Mouse (Mus musculus): ENCODE measurements at regions not wholly inside any gene's neighbourhood (a gene's known extent, or its start where the extent isn't known, plus 50 kb on each side); places are given as distances from the start of the nearest gene placed in this dataset.

GRCm38 (mm10) chr4:95483571-95483970, 73.7 kb upstream of the Fggy start:
- H3K4me3 ChIP-seq, result no peak overlapping the region
- DNase-seq (ENCODE audit: low spot score), result no peak
- WGBS, result 82% methylated on average over 6 of the region's 6 CpGs
- H3K27me3 ChIP-seq (ENCODE audit: low read depth, poor library complexity, severe bottlenecking), result 0 out of 2 replicates have a peak, but pooled peaks cover 4% of the 10 kb centered on the region
- no peaks in the 10 kb centered on the region for H3K9me3 ChIP-seq (replicated peaks)
- no peaks in the 10 kb centered on the region for H3K36me3 ChIP-seq
- peak overlapping the region; percentile 42; the same call in 1 of the 2 replicates for H3K27ac ChIP-seq
- peaks cover 14% of the 10 kb centered on the region for H3K4me1 ChIP-seq

GRCm38 (mm10) chr4:95487323-95487722, 70.0 kb upstream of the Fggy start:
- no peak for DNase-seq (ENCODE audit: low spot score)
- Histone ChIP-seq H3K27me3 (ENCODE audit: low read depth, poor library complexity, severe bottlenecking) (0 out of 2 replicates have a peak, but pooled peaks cover 4% of the 10 kb centered on the region), H3K9me3 (replicated peaks) (no peaks in the 10 kb centered on the region), H3K4me3 (no peak overlapping the region), H3K4me1 (peaks cover 26% of the 10 kb centered on the region), H3K27ac (peak overlapping the region; percentile 37; the same call in 1 of the 2 replicates), H3K36me3 (no peaks in the 10 kb centered on the region)
- WGBS, result 86% methylated on average over 7 of the region's 7 CpGs

GRCm38 (mm10) chr4:95487969-95488368, 69.3 kb upstream of the Fggy start:
- Histone ChIP-seq H3K27ac (no peak overlapping the region), H3K36me3 (no peaks in the 10 kb centered on the region), H3K9me3 (replicated peaks) (no peaks in the 10 kb centered on the region), H3K4me1 (peaks cover 26% of the 10 kb centered on the region), H3K4me3 (no peak overlapping the region), H3K27me3 (ENCODE audit: low read depth, poor library complexity, severe bottlenecking) (0 out of 2 replicates have a peak, but pooled peaks cover 4% of the 10 kb centered on the region)
- DNase-seq (ENCODE audit: low spot score), result no peak
- WGBS, result 90% methylated on average over 1 of the region's 1 CpGs

- no peaks in the 10 kb centered on the region for H3K36me3 ChIP-seq
- no peaks in the 10 kb centered on the region for H3K9me3 ChIP-seq (replicated peaks)
- 0 out of 2 replicates have a peak, but pooled peaks cover 4% of the 10 kb centered on the region for H3K27me3 ChIP-seq (ENCODE audit: low read depth, poor library complexity, severe bottlenecking)
- DNase-seq (ENCODE audit: low spot score), result peak; percentile 37
- H3K4me3 ChIP-seq, result no peak overlapping the region
- WGBS, result 30% methylated on average over 2 of the region's 2 CpGs
- peak overlapping the region; percentile 74; the same call in 1 of the 2 replicates for H3K27ac ChIP-seq
- H3K4me1 ChIP-seq, result peaks cover 26% of the 10 kb centered on the region
Observed at GRCm38 (mm10) chr4:95489059-95489458, 68.2 kb upstream of the Fggy start.

GRCm38 (mm10) chr4:95500265-95500664, 57.0 kb upstream of the Fggy start:
- H3K27ac ChIP-seq, result no peak overlapping the region
- no peak overlapping the region for H3K4me3 ChIP-seq
- no peaks in the 10 kb centered on the region for H3K27me3 ChIP-seq (ENCODE audit: low read depth, poor library complexity, severe bottlenecking)
- no peak for DNase-seq (ENCODE audit: low spot score)
- 91% methylated on average over 3 of the region's 3 CpGs for WGBS
- H3K36me3 ChIP-seq, result no peaks in the 10 kb centered on the region
- no peaks in the 10 kb centered on the region for H3K9me3 ChIP-seq (replicated peaks)
- no peaks in the 10 kb centered on the region for H3K4me1 ChIP-seq

GRCm38 (mm10) chr4:95501164-95501563, 56.1 kb upstream of the Fggy start:
- Histone ChIP-seq H3K36me3 (no peaks in the 10 kb centered on the region), H3K4me1 (no peaks in the 10 kb centered on the region), H3K4me3 (no peak overlapping the region), H3K9me3 (replicated peaks) (no peaks in the 10 kb centered on the region), H3K27ac (no peak overlapping the region), H3K27me3 (ENCODE audit: low read depth, poor library complexity, severe bottlenecking) (no peaks in the 10 kb centered on the region)
- 75% methylated on average over 2 of the region's 2 CpGs for WGBS
- DNase-seq (ENCODE audit: low spot score), result no peak

GRCm38 (mm10) chr4:95507141-95507945, 50.0 kb upstream of the Fggy start:
- peak overlapping the region; percentile 37; the same call in 1 of the 2 replicates for H3K27ac ChIP-seq
- H3K36me3 ChIP-seq, result no peaks in the 10 kb centered on the region
- WGBS, result 67% methylated on average over 7 of the region's 7 CpGs
- no peaks in the 10 kb centered on the region for H3K27me3 ChIP-seq (ENCODE audit: low read depth, poor library complexity, severe bottlenecking)
- H3K4me3 ChIP-seq, result no peak overlapping the region
- DNase-seq (ENCODE audit: low spot score), result peak; percentile 42
- no peaks in the 10 kb centered on the region for H3K9me3 ChIP-seq (replicated peaks)
- H3K4me1 ChIP-seq, result peaks cover 13% of the 10 kb centered on the region

All from limb, embryonic 10.5 days (tissue).